ENCODE assay signal across 29 mouse cellular contexts in genomic region chr4:119411877-119412650, GRCm38 (mm10). TPM values are rescaled to one million over a fixed set of nuclear protein-coding genes. Genes with fewer than 3 reads are reported as not detected.
DNase-seq lines count a peak whose midpoint lies in the region; ATAC-seq lines count a peak whose summit lies in the region.
"Had no signal": no experiment of that assay in that cellular context is flagged by ENCODE, and none has a peak within 500 bp of the region (broad histone marks: within the 10 kb centered on the region; RNA-seq: fewer than 3 reads in every experiment).

No protein-coding gene starts in this region.

- no peaks in the 10 kb centered on the region for H3K36me3 ChIP-seq in heart, embryonic 14.5 days (ENCODE audit: control insufficient read depth, insufficient read depth, low read length)
- no peaks in the 10 kb centered on the region for H3K36me3 ChIP-seq in heart, embryonic 11.5 days (ENCODE audit: control insufficient read depth, insufficient read depth, low read length)
- H3K36me3 ChIP-seq in neural tube, embryonic 13.5 days = no peaks in the 10 kb centered on the region
- H3K36me3 ChIP-seq: embryonic facial prominence, embryonic 13.5 days; forebrain, embryonic 12.5 days; heart, embryonic 12.5 days; kidney, embryonic 15.5 days; limb, embryonic 12.5 days; liver, embryonic 12.5 days; midbrain, embryonic 12.5 days had no signal

- no peak overlapping the region for H3K9ac ChIP-seq in heart, embryonic 14.5 days (ENCODE audit: low read length)
- no peak overlapping the region for H3K9ac ChIP-seq in heart, embryonic 11.5 days (ENCODE audit: low read depth, low read length)
- H3K9ac ChIP-seq in neural tube, embryonic 13.5 days = no peak overlapping the region
- H3K9ac ChIP-seq: embryonic facial prominence, embryonic 13.5 days; forebrain, embryonic 12.5 days; heart, embryonic 12.5 days; kidney, embryonic 15.5 days; limb, embryonic 12.5 days; liver, embryonic 12.5 days; midbrain, embryonic 12.5 days had no signal

- H3K4me2 ChIP-seq in heart, embryonic 14.5 days (ENCODE audit: low read length) = 0 out of 2 replicates have a peak overlapping the region, but pooled peaks have one; percentile 4
- H3K4me2 ChIP-seq in heart, embryonic 11.5 days = no peak overlapping the region
- H3K4me2 ChIP-seq in neural tube, embryonic 13.5 days = no peak overlapping the region
- H3K4me2 ChIP-seq: embryonic facial prominence, embryonic 13.5 days; forebrain, embryonic 12.5 days; heart, embryonic 12.5 days; kidney, embryonic 15.5 days; limb, embryonic 12.5 days; liver, embryonic 12.5 days; midbrain, embryonic 12.5 days had no signal

- H3K9me3 ChIP-seq in heart, embryonic 14.5 days (ENCODE audit: control insufficient read depth, low read length) = peaks cover 4% of the 10 kb centered on the region; the same call in 1 of the 2 replicates
- no peaks in the 10 kb centered on the region for H3K9me3 ChIP-seq in heart, embryonic 11.5 days (replicated peaks; ENCODE audit: control insufficient read depth, low read length)
- H3K9me3 ChIP-seq in neural tube, embryonic 13.5 days = no peaks in the 10 kb centered on the region
- H3K9me3 ChIP-seq: embryonic facial prominence, embryonic 13.5 days; forebrain, embryonic 12.5 days; kidney, embryonic 15.5 days had no signal

- ATAC-seq in heart, embryonic 14.5 days (ENCODE audit: insufficient number of reproducible peaks, insufficient read depth, low FRiP score, low read depth) = no peak
- ATAC-seq in heart, embryonic 11.5 days (replicated peaks; ENCODE audit: insufficient number of reproducible peaks, low FRiP score, low TSS enrichment) = no peak
- ATAC-seq in neural tube, embryonic 13.5 days (ENCODE audit: low read depth) = no peak
- ATAC-seq: activated CD4-positive, CD25-positive, alpha-beta regulatory T cell, adult 4 months; liver, embryonic 12.5 days had no signal

- peaks cover 7 to 10% of the 10 kb centered on the region in 2 experiments; a peak in 2 of 4 replicates for H3K4me1 ChIP-seq in heart, embryonic 14.5 days (ENCODE audit: control insufficient read depth in 2 of 2, insufficient read depth in 2 of 2, low read length in 2 of 2)
- no peaks in the 10 kb centered on the region for H3K4me1 ChIP-seq in heart, embryonic 11.5 days (ENCODE audit: control insufficient read depth, insufficient read depth, low read length)
- peaks cover 27% of the 10 kb centered on the region for H3K4me1 ChIP-seq in neural tube, embryonic 13.5 days (replicated peaks)

- 0 out of 4 replicates have a peak overlapping the region, but pooled peaks of 1 of the 2 experiments have one; percentile 19 for H3K27ac ChIP-seq in heart, embryonic 14.5 days (replicated peaks in 1 of 2; ENCODE audit: control insufficient read depth in 1 of 2, insufficient read depth in 1 of 2, low read depth in 2 of 2, low read length in 2 of 2)
- no peak overlapping the region for H3K27ac ChIP-seq in heart, embryonic 11.5 days (ENCODE audit: low read depth, low read length)
- peak overlapping the region; percentile 56; the same call in 1 of the 2 replicates for H3K27ac ChIP-seq in neural tube, embryonic 13.5 days (replicated peaks)
- H3K27ac ChIP-seq: embryonic facial prominence, embryonic 13.5 days; forebrain, embryonic 12.5 days; kidney, embryonic 15.5 days; limb, embryonic 12.5 days; liver, embryonic 12.5 days; midbrain, embryonic 12.5 days had no signal

- H3K4me3 ChIP-seq in heart, embryonic 14.5 days (ENCODE audit: control insufficient read depth in 1 of 2, insufficient read depth in 1 of 2, low read depth in 1 of 2, low read length in 2 of 2) = no peak overlapping the region
- no peak overlapping the region for H3K4me3 ChIP-seq in heart, embryonic 11.5 days (ENCODE audit: low read depth, low read length)
- H3K4me3 ChIP-seq in neural tube, embryonic 13.5 days = no peak overlapping the region
- H3K4me3 ChIP-seq: embryonic facial prominence, embryonic 13.5 days; erythroblast, embryonic 14.5 days; forebrain, embryonic 12.5 days; heart, embryonic 12.5 days; kidney, embryonic 15.5 days; limb, embryonic 12.5 days; liver, embryonic 12.5 days; midbrain, embryonic 12.5 days had no signal

- DNase-seq in neural tube, embryonic 10.5 days (ENCODE audit: extremely low spot score, low spot score) = no peak
- DNase-seq in thymus, postnatal 14 days = peak; percentile 74
- DNase-seq in adrenal gland, postnatal 25 days = no peak
- DNase-seq in adrenal gland, adult 18-20 months (ENCODE audit: low spot score in 2 of 2) = no peak
- DNase-seq: adrenal gland, postnatal 14 days; cerebellum, adult 8-10 months; cerebellum, postnatal 36 days; embryo, embryonic 11 days; kidney, adult 11 months; kidney, postnatal 36 days; layer of hippocampus, postnatal 36 days; lung, adult 18-20 months; right cerebral cortex, postnatal 25 days; spleen, adult 18-20 months had no signal

- H3K27me3 ChIP-seq in heart, embryonic 14.5 days (ENCODE audit: control insufficient read depth, insufficient read depth, low read length) = no peaks in the 10 kb centered on the region
- H3K27me3 ChIP-seq in heart, embryonic 11.5 days (ENCODE audit: control insufficient read depth, insufficient read depth, low read length) = no peaks in the 10 kb centered on the region
- H3K27me3 ChIP-seq in neural tube, embryonic 13.5 days = no peaks in the 10 kb centered on the region
- H3K27me3 ChIP-seq: embryonic facial prominence, embryonic 13.5 days; forebrain, embryonic 12.5 days; kidney, embryonic 15.5 days; limb, embryonic 12.5 days had no signal

- WGBS in heart, embryonic 14.5 days = 74% methylated on average over 12 of the region's 12 CpGs
- WGBS in heart, embryonic 11.5 days (ENCODE audit: insufficient replicate concordance) = 79% methylated on average over 12 of the region's 12 CpGs
- 78% methylated on average over 12 of the region's 12 CpGs for WGBS in neural tube, embryonic 13.5 days

RNA-seq across cellular contexts. Expression of gene Ccdc30, which starts 3.3 kb away (rescaled TPM):
- polyA plus RNA-seq in heart, embryonic 14.5 days (2014; fragmentation: Nextera tagmentation; extraction: Ambion mirVana) = 4.0 and 4.6 TPM in 2 replicates
- polyA plus RNA-seq in heart, embryonic 11.5 days (2014; fragmentation: Nextera tagmentation; extraction: Ambion mirVana) = 3.9 and 4.0 TPM in 2 replicates
- polyA plus RNA-seq in neural tube, embryonic 13.5 days (2015; fragmentation: Nextera tagmentation; extraction: Ambion mirVana) = 17.3 and 17.9 TPM in 2 replicates
- 12.5 and 15.9 TPM in 2 replicates for total RNA-seq in adrenal gland, postnatal 25 days (2021)
- 1 to 10 TPM; 8.2 to 8.7 TPM for total RNA-seq in adrenal gland, adult 18-20 months (2021)
- total RNA-seq: gastrocnemius, adult 18-20 months; megakaryocyte, adult 5-6 weeks had no signal
- polyA plus RNA-seq: erythroblast, embryonic 14.5 days had no signal

RNA-seq across cellular contexts. Expression of gene Ppcs, which starts 10.2 kb away (rescaled TPM):
- polyA plus RNA-seq in heart, embryonic 14.5 days (2014; fragmentation: Nextera tagmentation; extraction: Ambion mirVana) = 31.5 and 35.7 TPM in 2 replicates
- polyA plus RNA-seq in heart, embryonic 11.5 days (2014; fragmentation: Nextera tagmentation; extraction: Ambion mirVana) = 26.6 and 27.1 TPM in 2 replicates
- 21.9 and 23.3 TPM in 2 replicates for polyA plus RNA-seq in neural tube, embryonic 13.5 days (2015; fragmentation: Nextera tagmentation; extraction: Ambion mirVana)
- total RNA-seq in adrenal gland, postnatal 25 days (2021) = 45.9 and 48.6 TPM in 2 replicates
- total RNA-seq in adrenal gland, adult 18-20 months (2021) = 10 to 100 TPM; 39.4 to 41.0 TPM

RNA-seq across cellular contexts. Expression of gene Zmynd12, which starts 10.6 kb away (rescaled TPM):
- polyA plus RNA-seq in heart, embryonic 14.5 days (2014; fragmentation: Nextera tagmentation; extraction: Ambion mirVana) = 0.31 and 0.45 TPM in 2 replicates
- polyA plus RNA-seq in heart, embryonic 11.5 days (2014; fragmentation: Nextera tagmentation; extraction: Ambion mirVana) = not detected in 2 replicates
- polyA plus RNA-seq in neural tube, embryonic 13.5 days (2015; fragmentation: Nextera tagmentation; extraction: Ambion mirVana) = 0.50 TPM in 1 of 2 replicates, not detected in the other
- 2.3 and 4.5 TPM in 2 replicates for total RNA-seq in adrenal gland, postnatal 25 days (2021)
- 1 to 10 TPM; 2.6 to 2.8 TPM for total RNA-seq in adrenal gland, adult 18-20 months (2021)
- total RNA-seq: gastrocnemius, adult 18-20 months; left cerebral cortex, postnatal 10 days; megakaryocyte, adult 5-6 weeks had no signal
- polyA plus RNA-seq: activated CD4-positive, CD25-positive, alpha-beta regulatory T cell, adult 4 months; embryonic facial prominence, embryonic 13.5 days; erythroblast, embryonic 14.5 days; forebrain, embryonic 12.5 days; heart, embryonic 12.5 days had no signal
